Mouse (Mus musculus) gonadal fat pad, adult 2 months (tissue): ENCODE measurements around the gene Tmem265. TPM values are rescaled to one million over a fixed set of nuclear protein-coding genes. Genes with fewer than 3 reads are reported as not detected.

Experiments used
- DNase-seq: peaks from one replicate; pipeline ENCODE4 v3.0.0-alpha.2; 2012; ENCODE audit warnings: low read depth
- polyA plus RNA-seq: library from polyadenylated mRNA; depleted of rRNA; stranded (reverse); fragments of >200 nt; gene quantifications from 2 replicates; pipeline ENCODE4 v1.2.3, GENCODE M21; 2012; rRNA removed

Tmem265 gene
- polyA plus RNA-seq, result 0.18 TPM in 1 of 2 replicates, not detected in the other

DNA sequence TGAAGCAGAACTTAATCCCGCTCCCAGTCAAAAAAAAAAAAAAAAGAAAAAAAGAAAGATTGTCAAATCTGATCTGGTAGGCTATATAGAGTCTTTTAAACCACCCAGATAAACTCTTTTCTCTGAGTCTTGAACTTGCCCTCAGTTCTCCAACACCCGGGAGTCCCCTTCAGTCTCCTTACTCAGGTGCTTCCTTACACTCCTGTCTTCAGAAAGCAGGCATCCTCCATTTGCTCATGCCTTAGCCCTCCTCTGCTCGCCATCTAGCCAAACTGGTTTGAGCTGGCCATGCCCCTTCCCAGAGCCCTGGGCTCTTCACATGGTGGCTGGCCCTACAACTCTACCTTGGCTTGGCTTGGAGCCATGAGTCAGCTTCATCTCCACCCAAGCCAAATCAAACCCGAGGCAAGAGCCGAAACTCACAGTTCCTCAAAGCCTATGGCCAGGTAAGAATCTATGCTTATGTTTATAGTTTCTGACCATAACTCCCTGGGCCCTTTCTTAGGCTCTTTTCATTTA, at the start of gene Tmem265:
Gene Tmem265, plus strand, starts transcription at position 51 of the 519 bp plus-strand sequence.
- DNase-seq, result no peak

DNA sequence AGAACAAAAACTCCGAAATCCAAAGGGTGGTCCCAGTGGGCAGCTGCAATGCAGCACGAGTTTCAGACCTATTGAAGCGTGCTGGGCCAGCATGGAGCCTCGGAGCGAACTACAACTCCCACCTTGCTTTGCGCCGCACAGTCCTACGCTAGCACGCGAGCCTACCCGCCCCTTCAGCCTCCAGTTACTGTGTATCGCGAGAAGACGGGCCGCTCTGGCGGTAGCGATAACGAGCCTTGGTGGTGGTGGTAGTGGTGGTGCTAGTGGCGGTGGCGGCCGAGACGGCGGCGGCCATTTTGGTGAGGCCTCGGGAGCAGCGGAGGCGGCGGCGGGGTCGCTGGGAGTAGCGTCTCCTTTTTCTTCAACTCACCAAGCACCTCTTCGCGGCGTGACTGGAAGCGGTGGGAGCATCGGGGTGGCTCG, 49.4 kb upstream of the Tmem265 start, which contains the start of gene Srcap:
Gene Srcap, plus strand, starts transcription at position 176 of the 423 bp plus-strand sequence.
- no peak for DNase-seq

DNA sequence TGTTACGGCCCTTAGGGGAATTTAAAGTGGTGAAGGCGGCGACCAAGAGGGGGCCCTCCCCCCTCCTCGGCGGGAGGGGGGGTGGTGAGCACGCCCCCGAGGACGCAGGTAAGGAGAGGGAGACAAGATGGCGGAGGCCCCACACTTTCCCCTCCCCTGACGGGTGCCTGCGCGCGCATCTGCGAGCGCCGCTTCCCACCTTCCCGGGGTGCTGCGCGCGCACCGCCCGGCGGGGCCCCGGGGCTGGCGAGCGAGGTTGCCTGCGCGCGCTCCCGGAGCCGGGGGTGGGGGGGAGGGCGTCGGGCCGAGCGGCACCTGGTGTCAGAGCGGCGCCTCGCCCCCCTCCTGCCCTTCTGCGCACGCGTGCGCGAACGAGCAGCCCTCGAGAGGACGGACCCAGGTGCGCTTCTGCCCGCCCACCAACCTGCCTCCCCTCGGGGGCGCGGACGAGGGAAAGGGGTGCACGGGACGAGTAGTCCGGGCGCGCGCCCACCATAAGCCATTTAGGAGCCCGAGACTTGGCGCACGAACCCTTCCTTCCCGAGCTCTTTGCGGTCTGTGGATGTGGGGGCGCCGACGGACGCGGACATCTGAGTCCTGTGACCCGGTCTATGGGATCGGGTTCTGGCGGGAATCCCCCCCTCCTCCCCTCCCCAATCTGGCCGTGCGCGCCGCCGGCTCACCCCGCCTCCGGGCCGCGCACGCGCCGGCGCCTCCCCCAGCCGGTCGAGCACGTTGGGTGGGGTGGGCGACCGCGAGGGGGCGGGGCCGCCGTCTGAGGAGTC, 48.8 kb upstream of the Tmem265 start:
- no peak for DNase-seq

DNA sequence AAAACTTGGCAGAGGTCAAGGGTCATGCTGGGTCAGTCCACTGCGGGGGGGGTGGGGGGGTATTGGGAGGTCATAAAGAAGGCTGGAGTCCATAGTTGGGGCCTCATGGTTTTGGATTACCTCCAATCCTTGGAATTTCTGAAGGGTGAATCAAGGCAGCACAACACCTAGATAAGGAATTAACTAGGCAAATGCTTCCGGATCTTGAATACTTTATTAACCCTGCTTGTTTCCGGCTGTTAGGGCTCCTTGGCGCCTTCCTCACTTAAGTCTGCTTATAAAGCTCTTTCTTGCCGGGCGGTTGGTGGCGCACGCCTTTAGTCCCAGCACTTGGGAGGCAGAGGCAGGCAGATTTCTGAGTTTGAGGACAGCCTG, 48.2 kb upstream of the Tmem265 start:
- no peak for DNase-seq

DNA sequence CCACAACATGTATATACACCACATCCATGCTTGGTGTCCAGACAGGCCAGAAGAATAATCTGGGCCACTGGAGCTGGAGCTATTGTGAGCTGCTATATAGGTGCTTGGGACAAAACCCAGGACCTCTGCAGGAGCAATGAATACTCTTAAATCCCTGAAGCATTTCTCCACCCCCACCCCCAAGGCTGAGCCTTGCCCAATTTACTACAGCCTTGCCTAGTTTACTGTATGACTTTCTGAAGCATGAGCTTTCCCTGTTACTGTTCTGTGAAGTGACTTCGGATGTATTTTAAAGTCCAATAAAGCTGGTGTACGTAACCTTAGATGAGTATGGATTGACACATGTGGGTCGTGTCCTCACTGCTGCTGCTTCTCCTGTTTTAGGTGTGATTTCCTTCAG, 47.4 kb upstream of the Tmem265 start:
- no peak for DNase-seq

DNA sequence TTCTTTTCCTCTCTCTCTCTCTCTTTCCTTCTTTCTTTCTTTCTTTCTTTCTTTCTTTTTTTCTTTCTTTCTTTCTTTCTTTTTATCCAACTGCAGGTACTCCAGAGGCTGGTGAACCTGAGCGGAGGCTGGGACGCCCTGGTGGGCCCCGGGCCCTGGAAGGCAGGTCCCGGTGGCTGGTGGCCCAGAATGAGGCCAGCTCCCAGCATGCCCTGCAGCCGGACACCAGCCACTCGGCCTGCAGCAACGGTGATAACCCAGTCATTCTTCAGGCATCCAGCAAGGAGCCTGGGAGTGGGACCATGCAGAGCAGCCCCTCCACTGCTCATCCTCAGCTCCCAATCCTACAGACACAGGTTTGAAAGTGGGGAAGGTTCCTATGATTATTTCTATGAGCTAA, 45.3 kb upstream of the Tmem265 start:
- no peak for DNase-seq

DNA sequence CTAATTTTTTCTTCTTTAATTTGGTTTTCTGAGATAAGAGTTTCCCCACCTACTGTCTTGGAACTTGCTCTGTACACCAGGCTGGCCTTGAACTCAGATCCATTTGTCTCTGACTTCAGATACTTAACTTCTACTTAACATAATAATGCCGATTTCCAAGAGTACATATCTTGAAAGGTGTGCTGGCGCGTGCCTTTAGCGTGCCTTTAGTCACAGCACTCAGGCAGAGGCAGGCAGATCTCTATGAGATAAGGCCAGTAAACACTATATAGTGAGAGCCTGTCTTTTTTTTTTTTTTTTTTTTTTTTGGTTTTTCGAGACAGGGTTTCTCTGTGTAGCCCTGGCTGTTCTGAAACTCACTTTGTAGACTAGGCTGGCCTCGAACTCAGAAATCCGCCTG, 44.8 kb upstream of the Tmem265 start:
- DNase-seq, result no peak

DNA sequence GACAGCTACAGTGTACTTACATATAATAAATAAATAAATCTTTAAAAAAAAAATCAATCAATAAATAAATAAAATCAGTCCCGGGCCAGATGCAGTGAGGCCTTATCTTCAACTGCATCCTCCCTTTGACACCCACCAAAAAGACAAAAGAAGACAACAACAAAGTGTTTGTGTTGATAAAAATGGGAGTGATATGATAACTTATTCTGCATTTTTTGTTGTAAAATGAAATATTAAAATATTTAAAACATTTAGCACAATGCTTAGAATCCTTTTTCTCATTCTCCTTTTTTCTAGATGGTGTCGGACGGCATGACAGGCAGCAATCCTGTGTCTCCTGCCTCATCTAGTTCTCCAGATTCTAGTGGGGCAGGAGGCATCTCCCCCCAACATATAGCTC, 41.9 kb upstream of the Tmem265 start, which contains the start of gene Gm42715:
Gene Gm42715, plus strand, starts transcription at position 301 of the 400 bp plus-strand sequence.
- DNase-seq, result no peak

DNA sequence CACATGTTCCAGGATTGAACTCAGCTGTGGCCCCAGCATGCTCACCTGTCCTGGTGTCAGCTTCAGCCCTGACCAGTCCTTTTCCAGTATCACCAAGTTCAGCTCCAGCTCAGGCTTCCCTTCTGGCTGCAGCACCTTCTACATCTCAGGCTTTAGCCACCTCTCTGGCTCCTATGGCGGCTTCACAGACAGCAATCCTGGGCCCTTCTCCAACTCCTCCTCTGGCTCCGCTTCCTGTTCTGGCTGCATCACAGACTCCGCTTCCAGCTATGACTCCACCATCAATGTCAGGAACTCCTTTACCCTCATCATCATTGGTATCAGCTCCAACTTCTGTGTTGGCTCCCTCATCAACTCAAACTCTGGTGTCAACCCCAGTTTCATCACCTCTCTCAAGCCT, 19.5 kb upstream of the Tmem265 start:
- no peak for DNase-seq

DNA sequence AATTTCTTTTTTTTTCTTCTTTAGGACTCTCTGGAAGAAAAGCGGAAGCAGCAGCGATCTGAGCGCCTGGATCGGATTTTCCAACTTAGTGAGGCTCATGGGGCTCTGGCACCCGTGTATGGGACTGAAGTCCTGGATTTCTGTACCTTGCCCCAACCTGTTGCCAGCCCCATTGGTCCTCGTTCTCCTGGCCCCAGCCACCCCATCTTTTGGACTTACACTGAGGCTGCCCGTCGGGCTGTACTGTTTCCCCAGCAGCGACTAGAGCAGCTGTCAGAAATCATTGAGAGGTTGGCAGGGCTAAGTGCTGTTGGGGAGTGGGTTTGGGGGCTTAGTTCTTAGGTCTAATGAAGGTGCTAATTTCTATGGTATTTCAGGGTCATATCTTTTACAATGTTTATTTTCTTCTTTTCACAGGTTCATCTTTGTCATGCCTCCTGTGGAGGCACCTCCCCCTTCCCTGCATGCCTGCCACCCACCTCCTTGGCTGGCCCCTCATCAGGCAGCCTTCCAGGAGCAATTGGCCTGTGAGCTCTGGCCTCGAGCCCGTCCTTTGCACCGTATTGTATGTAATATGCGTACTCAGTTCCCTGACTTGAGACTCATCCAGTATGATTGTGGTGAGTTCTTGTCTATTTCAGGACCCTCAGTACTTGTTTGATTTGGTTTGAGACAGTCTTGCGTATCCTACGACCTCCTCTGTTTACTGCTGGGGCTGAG, 11.9 kb upstream of the Tmem265 start:
- no peak for DNase-seq

DNA sequence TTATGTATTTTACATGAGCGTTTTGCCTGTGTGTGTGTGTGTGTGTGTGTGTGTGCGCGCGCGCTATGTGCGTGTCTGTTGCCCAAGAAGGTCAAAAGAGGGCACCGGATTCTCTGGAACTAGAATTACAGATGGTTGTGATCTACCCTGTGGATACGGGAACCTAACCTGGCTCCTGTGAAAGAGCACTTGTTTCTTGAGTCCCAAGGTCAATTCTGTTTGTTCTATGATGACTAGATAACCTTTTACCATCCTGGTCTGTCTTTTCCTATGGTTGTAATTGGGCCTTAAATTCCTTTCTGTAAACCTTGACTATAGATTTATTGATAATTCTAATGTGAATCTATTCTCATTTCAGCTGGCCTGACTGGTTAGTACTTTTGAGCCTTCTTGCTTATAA, 9.6 kb upstream of the Tmem265 start:
- DNase-seq, result no peak

DNA sequence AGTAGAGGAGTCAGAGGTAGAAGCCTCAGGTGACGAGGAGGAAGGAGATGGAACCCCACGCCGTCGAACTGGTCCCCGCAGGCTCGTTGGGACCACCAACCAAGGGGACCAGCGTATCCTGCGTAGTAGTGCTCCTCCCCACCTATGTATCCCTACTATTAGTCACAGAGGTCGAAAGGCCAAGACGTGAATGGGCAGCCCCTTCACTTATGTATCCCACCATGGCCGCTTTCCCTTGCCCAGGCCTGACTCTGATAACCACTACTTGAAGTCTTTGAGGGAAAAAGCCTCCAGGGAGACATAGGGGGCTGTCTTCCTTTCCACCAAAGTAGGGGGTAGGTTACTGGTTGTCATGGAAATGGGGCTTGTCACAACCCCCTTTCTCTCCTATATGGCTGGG, 610 bp upstream of the Tmem265 start:
- DNase-seq, result no peak

DNA sequence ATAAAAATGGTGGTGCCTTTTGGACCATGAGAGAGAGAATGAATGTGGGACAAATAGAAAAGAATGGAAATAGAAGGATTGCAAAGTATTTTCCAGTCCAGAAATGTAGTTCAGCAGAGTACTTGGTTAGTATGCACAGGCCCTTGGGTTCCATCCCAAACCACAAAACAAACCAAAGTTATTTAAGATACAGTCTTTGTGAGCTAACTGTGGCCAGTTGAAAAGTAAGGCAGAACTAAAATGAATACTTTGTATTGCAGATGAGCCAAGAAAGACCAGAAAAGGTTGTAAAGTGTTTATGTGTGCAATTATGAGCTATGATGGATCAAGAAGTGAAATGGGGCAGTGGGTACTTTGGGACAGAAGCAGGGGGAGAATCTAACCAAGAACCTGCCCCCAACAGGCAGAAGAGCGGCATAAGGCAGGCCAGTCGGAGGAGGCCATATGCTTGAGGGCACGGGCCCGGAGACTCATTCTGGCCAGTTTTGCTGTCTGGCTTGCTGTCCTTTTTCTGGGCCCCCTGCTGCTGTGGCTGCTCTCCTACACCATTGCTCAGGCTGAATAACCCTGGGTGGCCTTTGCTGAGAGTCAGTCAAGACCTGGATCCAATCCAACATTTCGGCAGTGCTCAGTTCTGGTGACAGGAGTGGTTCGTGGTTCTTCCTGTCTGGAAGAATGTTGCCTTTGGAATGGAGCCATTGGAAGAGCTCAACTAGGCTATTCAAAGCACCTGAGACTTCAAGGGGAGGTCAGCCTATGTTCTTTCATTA, 3.4 kb downstream of the Tmem265 start:
- DNase-seq, result peak; percentile 74

DNA sequence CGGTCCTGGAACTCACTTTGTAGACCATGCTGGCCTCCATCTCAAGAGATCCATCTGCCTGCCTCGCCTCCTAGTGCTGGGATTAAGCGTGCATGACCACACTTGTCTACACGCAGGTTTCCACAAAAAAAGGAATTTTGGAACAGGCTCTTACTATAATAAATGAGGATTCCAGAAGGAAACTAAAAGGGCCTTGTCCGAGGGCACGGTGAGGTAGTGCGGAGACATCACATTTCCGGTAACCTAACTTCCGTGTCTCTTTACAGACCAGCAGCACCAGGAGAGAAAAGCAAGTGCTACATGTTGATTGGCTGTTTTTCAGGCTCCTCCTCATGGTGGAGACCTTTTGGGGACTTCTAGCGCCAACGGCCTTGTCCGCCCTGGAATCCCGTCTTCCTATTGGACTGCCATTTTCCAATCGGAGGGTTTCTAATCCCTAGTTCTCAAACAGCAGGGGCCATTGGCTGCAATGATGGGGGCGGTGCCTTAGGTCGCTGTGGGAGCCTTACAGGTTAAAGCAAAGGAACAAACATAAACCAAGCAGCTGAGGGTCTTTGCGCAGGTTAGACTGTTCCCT, 11.8 kb downstream of the Tmem265 start, which contains the start of gene Phkg2:
Gene Phkg2, plus strand, starts transcription at position 446 of the 577 bp plus-strand sequence.
- DNase-seq, result peak; percentile 95

DNA sequence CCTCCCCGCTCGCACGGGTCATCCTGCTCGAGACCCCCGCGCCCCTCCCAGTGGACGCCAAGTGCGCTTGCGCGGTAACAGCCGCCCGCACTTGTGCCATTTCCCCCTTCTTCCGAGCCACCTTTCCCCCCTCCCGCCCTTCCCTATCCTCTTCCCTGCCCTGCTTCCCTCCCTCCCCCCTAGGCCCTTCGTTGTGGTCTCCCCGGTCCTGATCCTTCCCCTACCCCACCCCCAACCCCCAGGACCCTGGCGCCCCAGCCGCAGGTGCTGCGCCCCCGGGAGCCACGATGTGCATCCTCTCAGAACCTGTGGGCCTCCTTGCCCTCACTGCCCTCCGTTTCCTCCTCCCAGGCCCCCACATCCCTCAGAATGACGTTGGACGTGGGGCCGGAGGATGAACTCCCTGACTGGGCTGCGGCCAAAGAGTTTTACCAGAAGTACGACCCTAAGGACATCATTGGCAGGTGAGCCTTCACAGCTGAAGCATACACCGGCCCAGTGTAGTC, 12.4 kb downstream of the Tmem265 start:
- no peak for DNase-seq

DNA sequence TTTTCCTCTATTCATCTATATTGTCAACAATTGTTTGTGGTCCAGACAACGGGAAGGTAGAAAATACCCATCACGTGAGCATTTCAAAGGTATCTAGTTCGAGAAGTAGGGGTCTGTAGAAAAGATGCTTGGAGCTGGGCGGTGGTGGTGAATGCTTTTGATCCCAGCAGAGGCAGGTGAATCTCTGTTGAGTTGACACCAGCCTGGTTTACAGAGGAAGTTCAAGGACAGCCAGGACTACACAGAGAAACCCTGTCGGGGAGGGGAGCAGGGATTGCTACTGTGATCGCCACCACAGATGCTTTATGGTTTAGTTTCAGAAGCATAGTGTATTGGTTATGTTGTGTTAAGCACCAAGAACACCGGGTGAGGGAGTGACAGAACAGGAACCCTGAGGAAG, 12.9 kb downstream of the Tmem265 start:
- DNase-seq, result no peak

DNA sequence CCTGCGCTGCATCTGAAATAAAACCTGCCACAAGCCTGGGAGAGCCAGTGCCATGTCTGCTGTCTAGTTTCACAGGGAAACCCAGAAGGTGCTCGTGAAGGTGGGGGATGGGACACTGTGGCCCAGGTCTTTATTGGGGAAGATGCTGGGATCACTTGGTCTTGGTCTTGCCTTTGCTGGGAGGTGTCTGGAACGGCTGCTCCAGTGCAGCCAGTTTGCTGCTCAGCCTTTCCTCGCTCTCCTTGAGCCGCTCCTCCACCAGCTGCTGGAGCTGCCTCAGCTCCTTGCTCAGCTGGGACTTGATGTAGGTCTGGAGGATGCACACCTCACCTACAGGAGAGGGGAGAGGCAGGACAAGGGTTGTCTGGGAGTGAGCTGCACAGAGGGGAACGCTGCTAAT, 22.1 kb downstream of the Tmem265 start:
- DNase-seq, result no peak

DNA sequence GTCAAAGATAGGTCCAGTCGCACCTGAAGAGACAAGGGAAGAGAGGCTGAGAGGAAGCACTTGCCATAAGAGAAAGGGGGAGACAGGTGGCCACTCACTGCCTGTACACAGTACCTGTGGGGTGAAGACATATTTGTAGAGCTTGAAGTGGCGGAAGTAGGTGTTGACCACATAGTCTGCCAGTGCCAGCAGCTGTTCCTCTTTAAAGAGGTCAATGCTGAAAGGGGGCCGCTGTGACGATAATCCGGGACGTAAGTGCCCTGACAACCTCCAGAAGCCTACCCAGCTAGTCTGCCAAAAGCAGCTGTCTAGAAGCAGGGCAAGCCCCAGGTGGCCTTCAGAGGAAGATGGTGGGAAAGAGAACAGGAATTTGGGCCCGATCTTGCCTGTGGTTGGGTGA, 23.8 kb downstream of the Tmem265 start:
- no peak for DNase-seq

DNA sequence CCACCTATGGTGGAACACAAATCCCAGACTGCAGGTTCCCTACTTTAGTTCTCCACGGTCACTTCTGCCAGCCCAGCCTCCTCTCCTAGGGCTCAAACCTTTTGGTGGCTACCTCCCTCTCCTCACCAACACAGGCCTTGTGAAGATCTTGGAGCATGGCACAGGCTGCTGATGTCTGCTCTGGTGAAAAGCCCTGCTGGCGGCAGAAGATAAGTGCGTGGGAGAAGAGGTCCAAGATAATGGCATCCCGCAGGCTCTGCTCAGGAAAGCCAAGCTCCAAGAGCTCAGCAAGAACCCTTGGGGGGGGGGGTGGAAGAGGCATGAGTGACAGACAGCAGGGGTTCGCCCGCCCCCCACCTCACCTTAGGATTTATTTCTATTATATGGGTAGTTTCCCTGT, 25.0 kb downstream of the Tmem265 start:
- no peak for DNase-seq

DNA sequence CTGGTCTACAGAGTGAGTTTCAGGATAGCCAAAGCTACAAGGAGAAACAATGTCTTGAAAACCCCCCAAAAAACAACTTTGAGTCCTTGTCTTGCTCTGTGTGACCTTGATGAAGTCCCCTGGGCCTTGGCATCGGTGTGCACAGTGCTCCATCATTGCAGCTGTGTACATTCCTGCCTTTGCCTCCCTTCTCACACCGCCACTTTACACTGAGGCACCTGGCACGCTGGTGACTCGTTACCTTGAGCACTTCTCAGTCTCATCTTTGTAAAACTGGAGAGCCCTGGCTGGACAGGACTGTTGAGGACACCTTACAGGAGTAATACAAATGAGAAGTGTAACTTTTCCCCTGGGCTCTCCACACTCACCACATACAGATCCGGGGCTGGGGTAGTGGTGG, 26.0 kb downstream of the Tmem265 start:
- no peak for DNase-seq
